Mouse (Mus musculus) midbrain, embryonic 16.5 days (tissue): ENCODE measurements around the gene Rassf1. TPM values are rescaled to one million over a fixed set of nuclear protein-coding genes. Genes with fewer than 3 reads are reported as not detected.

Experiments
- ATAC-seq: fragments of 200-750 bp; cut with Nextera tagmentation; 2 replicates; pipeline ENCODE4 v1.8.0; 2017; ENCODE audit warnings: moderate TSS enrichment
- H3K27ac ChIP-seq: fragments of 300-500 bp; sonication (generic); 2 replicates; pipeline ENCODE4 v1.5.1; 2014; ENCODE audit warnings: mild to moderate bottlenecking, low read length, mixed read lengths
- H3K27me3 ChIP-seq: fragments of 300-500 bp; sonication (generic); 2 replicates; pipeline ENCODE4 v1.6.1; 2014; ENCODE audit warnings: low read depth, low read length, mixed read lengths; ENCODE audit not compliant: control insufficient read depth, insufficient read depth
- H3K36me3 ChIP-seq: fragments of 300-500 bp; sonication (generic); 2 replicates; pipeline ENCODE4 v1.6.1; 2014; ENCODE audit warnings: mild to moderate bottlenecking, low read length, moderate library complexity, mixed read lengths; ENCODE audit not compliant: control insufficient read depth, insufficient read depth
- H3K4me1 ChIP-seq: fragments of 300-500 bp; sonication (generic); 2 replicates; pipeline ENCODE4 v1.6.1; 2014; ENCODE audit warnings: mild to moderate bottlenecking, low read length, mixed read lengths; ENCODE audit not compliant: control insufficient read depth, insufficient read depth
- H3K4me2 ChIP-seq: fragments of 300-500 bp; sonication (generic); 2 replicates; pipeline ENCODE4 v1.6.1; 2014; ENCODE audit warnings: mild to moderate bottlenecking, low read length, mixed read lengths
- H3K4me3 ChIP-seq: fragments of 300-500 bp; sonication (generic); 2 replicates; pipeline ENCODE4 v1.5.1; 2014; ENCODE audit warnings: low read depth, mild to moderate bottlenecking, low read length, moderate library complexity, mixed read lengths
- H3K9ac ChIP-seq: fragments of 300-500 bp; sonication (generic); 2 replicates; pipeline ENCODE4 v1.6.1; 2014; ENCODE audit warnings: low read depth, low read length, mixed read lengths
- H3K9me3 ChIP-seq: fragments of 300-500 bp; sonication (generic); replicated peaks from 2 replicates; pipeline ENCODE4 v1.6.1; 2014; ENCODE audit warnings: mild to moderate bottlenecking, low read length, mixed read lengths; ENCODE audit not compliant: control insufficient read depth, poor library complexity, severe bottlenecking
- WGBS: fragments of 180-500 bp; shearing (Covaris S2); extraction: QIAGEN DNeasy Blood & Tissue Kit; methylation state at CpG from one replicate; pipeline ENCODE4 v1.1.7; 2014; 5-methylcytosine and 5-hydroxymethylcytosine counted together
- polyA plus RNA-seq: library from polyadenylated mRNA; unstranded; fragments of >200 nt; fragmentation: Nextera tagmentation; extraction: Ambion mirVana; gene quantifications from 2 replicates; pipeline ENCODE4 v1.2.1, GENCODE M21; 2015

Rassf1 gene
- polyA plus RNA-seq, 1 experiment from 2014 or later = 49.4 TPM

- Histone ChIP-seq H3K4me1 (peaks cover 42% of the 10 kb centered on the region), H3K4me2 (no peak overlapping the region), H3K27ac (no peak overlapping the region; the same call in 1 of the 2 replicates), H3K9ac (no peak overlapping the region), H3K9me3 (no peaks in the 10 kb centered on the region), H3K27me3 (no peaks in the 10 kb centered on the region), H3K4me3 (no peak overlapping the region), H3K36me3 (peaks cover 7% of the 10 kb centered on the region)
- 61% methylated on average over 15 of the region's 15 CpGs for WGBS
- no peak for ATAC-seq
Observed at GRCm38 (mm10) chr9:107566041-107566709, 14.8 kb downstream of the Rassf1 start.

GRCm38 (mm10) chr9:107566855-107567254 is 15.5 kb downstream of the Rassf1 start:
- WGBS = 69% methylated on average over 3 of the region's 3 CpGs
- ATAC-seq = no peak
- no peak overlapping the region for H3K9ac ChIP-seq
- H3K9me3 ChIP-seq = no peaks in the 10 kb centered on the region
- peaks cover 3% of the 10 kb centered on the region; the same call in 1 of the 2 replicates for H3K36me3 ChIP-seq
- H3K27me3 ChIP-seq = no peaks in the 10 kb centered on the region
- 0 out of 2 replicates have a peak overlapping the region, but pooled peaks have one; percentile 14 for H3K27ac ChIP-seq
- H3K4me3 ChIP-seq = no peak overlapping the region
- peaks cover 47% of the 10 kb centered on the region for H3K4me1 ChIP-seq
- H3K4me2 ChIP-seq = no peak overlapping the region

GRCm38 (mm10) chr9:107567702-107568319 is 16.5 kb downstream of the Rassf1 start, which contains the start of gene Hyal2:
Hyal2 (plus strand) TSS chr9:107567945.
- Histone ChIP-seq H3K9ac (peak within 1 kb of the TSS; percentile 88), H3K36me3 (peaks cover 9% of the 10 kb centered on the region; the same call in 1 of the 2 replicates), H3K4me1 (peaks cover 46% of the 10 kb centered on the region), H3K27ac (peak within 1 kb of the TSS; percentile 92), H3K4me3 (peak within 1 kb of the TSS; percentile 84), H3K27me3 (no peaks in the 10 kb centered on the region), H3K4me2 (peak within 1 kb of the TSS; percentile 93), H3K9me3 (no peaks in the 10 kb centered on the region)
- 5% methylated on average over 18 of the region's 18 CpGs for WGBS
- no peak for ATAC-seq

- Histone ChIP-seq H3K9me3 (no peaks in the 10 kb centered on the region), H3K4me2 (peak overlapping the region; percentile 93), H3K9ac (peak overlapping the region; percentile 88), H3K36me3 (peaks cover 10% of the 10 kb centered on the region; the same call in 1 of the 2 replicates), H3K27me3 (no peaks in the 10 kb centered on the region), H3K4me1 (peaks cover 44% of the 10 kb centered on the region), H3K27ac (peak overlapping the region; percentile 92), H3K4me3 (peak overlapping the region; percentile 84)
- ATAC-seq = peak; percentile 90
- under 1% methylated on average over 41 of the region's 41 CpGs for WGBS
Observed at GRCm38 (mm10) chr9:107568331-107569261, 17.2 kb downstream of the Rassf1 start.

- ATAC-seq = peak; percentile 16
- H3K4me3 ChIP-seq = peak overlapping the region; percentile 84
- H3K9ac ChIP-seq = peak overlapping the region; percentile 88
- H3K4me1 ChIP-seq = peaks cover 37% of the 10 kb centered on the region
- H3K9me3 ChIP-seq = no peaks in the 10 kb centered on the region
- H3K36me3 ChIP-seq = peaks cover 12% of the 10 kb centered on the region; the same call in 1 of the 2 replicates
- H3K27me3 ChIP-seq = no peaks in the 10 kb centered on the region
- peak overlapping the region; percentile 93 for H3K4me2 ChIP-seq
- WGBS = under 1% methylated on average over 23 of the region's 23 CpGs
- peak overlapping the region; percentile 92 for H3K27ac ChIP-seq
Observed at GRCm38 (mm10) chr9:107569270-107569669, 17.9 kb downstream of the Rassf1 start.

DNA sequence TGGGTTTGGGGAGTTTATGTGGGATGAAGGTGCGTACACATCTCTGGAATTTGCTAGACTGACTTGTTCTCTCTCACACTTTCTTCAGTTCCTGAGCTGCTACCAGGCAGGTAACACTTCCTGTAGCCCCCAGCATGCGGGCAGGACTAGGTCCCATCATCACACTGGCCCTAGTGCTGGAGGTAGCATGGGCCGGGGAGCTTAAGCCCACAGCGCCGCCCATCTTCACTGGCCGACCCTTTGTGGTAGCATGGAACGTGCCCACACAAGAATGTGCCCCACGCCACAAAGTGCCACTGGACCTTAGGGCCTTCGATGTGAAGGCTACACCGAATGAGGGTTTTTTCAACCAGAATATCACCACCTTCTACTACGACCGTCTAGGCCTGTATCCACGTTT is 18.7 kb downstream of the Rassf1 start:
- WGBS = 42% methylated on average over 13 of the region's 13 CpGs
- ATAC-seq = no peak

DNA sequence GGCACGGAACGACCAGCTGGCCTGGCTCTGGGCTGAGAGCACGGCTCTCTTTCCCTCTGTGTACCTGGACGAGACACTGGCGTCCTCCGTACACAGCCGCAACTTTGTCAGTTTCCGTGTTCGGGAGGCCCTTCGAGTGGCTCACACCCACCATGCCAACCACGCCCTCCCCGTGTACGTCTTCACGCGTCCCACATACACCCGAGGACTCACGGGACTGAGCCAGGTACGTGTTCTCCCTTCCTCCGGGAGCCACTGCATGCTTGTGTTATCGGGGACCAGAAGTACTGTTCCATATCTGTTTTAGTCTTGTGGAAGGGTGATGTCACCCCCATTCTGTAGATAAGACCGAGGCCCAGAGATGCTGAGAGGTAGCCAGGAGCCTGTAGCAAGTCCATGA is 19.5 kb downstream of the Rassf1 start:
- peak overlapping the region; percentile 84 for H3K4me3 ChIP-seq
- ATAC-seq = no peak

More for the DNA sequence above, 18.7 kb downstream of the Rassf1 start:
- no peaks in the 10 kb centered on the region for H3K27me3 ChIP-seq
- peak overlapping the region; percentile 84 for H3K4me3 ChIP-seq
- peak overlapping the region; percentile 88 for H3K9ac ChIP-seq
- H3K4me1 ChIP-seq = peaks cover 36% of the 10 kb centered on the region
- no peaks in the 10 kb centered on the region for H3K9me3 ChIP-seq
- H3K36me3 ChIP-seq = peaks cover 14% of the 10 kb centered on the region; the same call in 1 of the 2 replicates
- H3K27ac ChIP-seq = peak overlapping the region; percentile 92
- H3K4me2 ChIP-seq = peak overlapping the region; percentile 93

GRCm38 (mm10) chr9:107571534-107572326 is 20.4 kb downstream of the Rassf1 start:
- Histone ChIP-seq H3K4me1 (peaks cover 36% of the 10 kb centered on the region), H3K9ac (no peak overlapping the region), H3K27ac (no peak overlapping the region), H3K36me3 (peaks cover 14% of the 10 kb centered on the region; the same call in 1 of the 2 replicates), H3K4me2 (no peak overlapping the region; the same call in 1 of the 2 replicates), H3K4me3 (no peak overlapping the region), H3K9me3 (no peaks in the 10 kb centered on the region), H3K27me3 (no peaks in the 10 kb centered on the region)
- no peak for ATAC-seq
- WGBS = 96% methylated on average over 22 of the region's 22 CpGs

More for the DNA sequence above, 19.5 kb downstream of the Rassf1 start:
- Histone ChIP-seq H3K27ac (no peak overlapping the region), H3K36me3 (peaks cover 14% of the 10 kb centered on the region; the same call in 1 of the 2 replicates), H3K27me3 (no peaks in the 10 kb centered on the region), H3K4me1 (peaks cover 36% of the 10 kb centered on the region), H3K4me2 (peak overlapping the region; percentile 93), H3K9ac (no peak overlapping the region), H3K9me3 (no peaks in the 10 kb centered on the region)
- WGBS = 94% methylated on average over 21 of the region's 21 CpGs
